Mouse (Mus musculus) layer of hippocampus, adult 11-12 months (tissue): Measurements from ENCODE around the gene Tppp2.
"Not testable (repeated sequence)": the region's sequence is repeated elsewhere in the genome, so short reads cannot be mapped to it uniquely, and the experiment has no call there.

Source experiments
- DNase-seq: peaks from one replicate; pipeline ENCODE4 v3.0.0; 2022; ENCODE audit warnings: low spot score

The Tppp2 gene

DNA sequence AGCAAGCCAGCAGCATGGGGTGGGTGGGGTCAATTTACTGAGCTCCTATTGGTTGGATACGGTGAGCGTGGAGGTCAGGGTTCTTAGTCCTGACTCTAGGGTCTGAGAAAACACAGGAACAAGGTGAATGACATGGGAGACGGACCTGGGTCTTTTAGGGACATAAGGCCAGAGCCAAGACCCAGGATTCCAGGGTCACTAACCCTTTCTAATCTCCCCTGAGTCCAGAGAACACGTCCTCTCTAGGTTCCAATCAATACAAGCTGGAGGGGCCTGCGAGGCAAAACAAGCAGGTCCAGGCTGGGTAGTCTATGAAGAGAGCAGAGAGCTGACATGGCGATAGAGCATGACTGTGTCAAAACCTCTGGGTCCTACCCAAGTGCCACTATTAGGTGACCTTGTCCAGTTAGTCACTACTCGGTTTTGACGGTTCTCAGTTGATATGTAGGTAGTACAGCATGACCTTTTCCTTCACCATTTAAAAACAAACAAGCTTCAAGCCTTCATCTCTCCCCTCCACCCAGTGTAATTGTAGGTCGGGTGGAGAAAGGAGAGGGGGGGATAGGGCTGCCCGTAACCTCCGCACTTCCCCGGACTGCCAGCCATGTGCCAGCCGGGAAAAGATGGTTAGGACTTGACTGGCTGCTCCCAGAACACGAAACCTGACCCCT, 5.7 kb upstream of the Tppp2 start:
- no peak for DNase-seq

GRCm38 (mm10) chr14:51913062-51913959, 4.9 kb upstream of the Tppp2 start:
- DNase-seq: peak; percentile 66

GRCm38 (mm10) chr14:51913960-51914762, 4.1 kb upstream of the Tppp2 start, which contains the start of gene Ndrg2:
Gene Ndrg2, minus strand, starts transcription at chr14:51914158.
- peak; percentile 75 for DNase-seq

DNA sequence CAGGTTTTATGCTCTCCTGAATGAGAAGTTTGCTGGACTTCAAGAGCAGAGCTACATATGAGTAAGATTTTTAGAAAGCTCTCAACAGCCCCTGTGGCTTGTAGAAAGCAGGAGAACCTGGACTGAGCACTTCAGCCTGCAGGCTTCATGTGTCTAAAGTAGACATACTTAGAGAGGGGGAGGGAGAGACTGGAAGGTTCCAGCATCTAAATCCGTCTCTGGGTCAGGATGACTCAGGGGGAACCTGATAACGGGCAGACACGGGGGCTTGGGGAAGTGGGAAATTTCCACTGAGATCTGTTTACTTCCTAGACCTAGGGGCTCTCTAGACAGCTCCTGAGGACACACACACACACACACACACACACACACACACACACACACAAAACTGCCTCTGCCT, 3.2 kb upstream of the Tppp2 start:
- no peak for DNase-seq

- no peak for DNase-seq
Observed at GRCm38 (mm10) chr14:51916539-51916938, 1.7 kb upstream of the Tppp2 start.

GRCm38 (mm10) chr14:51918966-51919365, 741 bp downstream of the Tppp2 start:
- no peak for DNase-seq

- DNase-seq: peak; percentile 55
Observed at GRCm38 (mm10) chr14:51921759-51922570, 3.7 kb downstream of the Tppp2 start.

GRCm38 (mm10) chr14:51922571-51922865, 4.3 kb downstream of the Tppp2 start, which contains the start of gene Rnase13:
Gene Rnase13, minus strand, starts transcription at chr14:51922773.
- DNase-seq: no peak

DNA sequence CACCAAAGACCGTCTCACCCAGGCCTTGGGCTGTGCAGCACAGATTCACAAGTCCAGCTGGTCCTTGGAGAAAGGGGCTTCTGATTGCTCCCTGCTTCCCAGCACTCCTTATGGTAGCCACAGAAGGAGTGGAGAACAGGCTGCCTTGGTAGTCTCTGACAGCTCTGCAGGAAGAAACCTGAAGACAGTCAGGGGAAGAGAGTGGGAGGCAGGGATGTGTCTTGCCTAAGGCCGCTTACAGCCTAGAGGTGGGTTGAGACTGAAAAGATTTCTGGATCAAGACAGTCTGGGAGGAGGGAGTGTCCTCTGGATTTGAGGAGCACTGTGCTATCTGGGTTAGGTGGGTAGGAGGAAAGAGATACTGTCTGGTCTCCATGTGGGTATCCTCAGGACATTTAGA, 4.7 kb downstream of the Tppp2 start:
- no peak for DNase-seq

DNA sequence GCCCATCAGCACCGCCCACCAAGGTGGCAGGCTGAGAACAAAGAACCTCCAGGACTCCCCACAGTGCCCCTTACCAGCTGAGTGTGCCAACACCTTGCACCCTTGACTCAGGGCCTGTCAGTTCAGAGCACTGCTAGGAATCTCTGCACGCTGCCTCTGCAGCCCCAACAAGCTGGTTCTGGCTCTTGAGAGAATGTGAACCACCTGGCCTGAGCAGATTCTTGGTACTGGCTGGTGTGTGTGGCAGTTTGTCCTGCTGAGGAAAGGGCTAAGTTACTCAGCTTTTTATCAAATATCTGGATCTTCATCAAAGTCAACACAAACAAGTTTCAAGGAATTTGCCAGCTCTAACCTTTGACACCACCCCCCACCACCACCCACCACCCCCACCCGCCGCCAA, 5.3 kb downstream of the Tppp2 start:
- no peak for DNase-seq

DNA sequence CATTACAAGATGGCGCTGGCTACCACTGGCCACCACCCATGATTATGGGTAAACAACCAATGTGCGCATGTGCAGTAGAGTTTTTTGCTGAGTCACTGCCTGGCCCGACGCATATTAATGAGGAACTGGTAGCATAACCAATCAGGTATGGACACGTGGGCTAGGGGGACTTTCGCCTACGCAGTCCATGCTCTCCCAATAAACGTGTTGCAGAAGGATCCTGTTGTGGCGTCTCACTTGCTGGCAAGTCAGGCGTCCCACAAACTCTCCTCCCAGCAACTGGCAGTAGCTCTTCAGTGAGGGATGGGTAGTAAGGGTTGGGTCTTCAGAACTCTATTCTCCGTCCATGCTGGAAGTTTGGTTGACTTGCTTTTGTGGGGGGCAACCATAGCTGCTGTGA, 8.7 kb downstream of the Tppp2 start:
- not testable (repeated sequence) for DNase-seq

DNA sequence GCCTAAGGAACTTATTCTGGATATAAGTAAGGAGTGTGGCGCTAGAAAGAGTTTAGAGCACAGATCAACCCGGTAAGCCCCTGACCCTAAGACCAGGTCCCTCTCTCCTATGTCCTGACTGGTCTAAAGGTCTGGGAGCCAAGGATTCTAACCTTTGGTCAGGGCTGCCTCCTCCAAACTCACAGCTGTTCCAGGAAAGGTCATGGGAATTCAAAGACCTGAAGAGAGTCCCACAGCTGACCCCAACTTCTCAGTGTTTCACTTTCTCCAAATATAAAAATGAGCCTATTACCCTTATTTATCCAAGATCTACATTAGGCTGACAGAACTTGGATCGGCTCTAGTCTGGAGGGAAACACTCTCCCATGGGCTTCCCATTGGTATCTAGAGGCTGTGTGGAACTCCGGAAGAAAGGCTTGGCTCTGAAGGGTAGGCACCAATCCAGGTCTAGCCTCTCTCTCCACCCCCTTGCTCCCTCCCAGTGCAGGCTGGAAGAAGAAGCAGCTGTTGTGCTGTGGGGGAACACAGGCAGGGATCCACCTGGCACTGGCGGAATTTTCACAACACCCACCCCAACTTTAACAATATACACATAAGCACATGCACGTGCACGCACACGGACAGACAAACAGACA, 11.2 kb downstream of the Tppp2 start:
- DNase-seq: peak; percentile 64

DNA sequence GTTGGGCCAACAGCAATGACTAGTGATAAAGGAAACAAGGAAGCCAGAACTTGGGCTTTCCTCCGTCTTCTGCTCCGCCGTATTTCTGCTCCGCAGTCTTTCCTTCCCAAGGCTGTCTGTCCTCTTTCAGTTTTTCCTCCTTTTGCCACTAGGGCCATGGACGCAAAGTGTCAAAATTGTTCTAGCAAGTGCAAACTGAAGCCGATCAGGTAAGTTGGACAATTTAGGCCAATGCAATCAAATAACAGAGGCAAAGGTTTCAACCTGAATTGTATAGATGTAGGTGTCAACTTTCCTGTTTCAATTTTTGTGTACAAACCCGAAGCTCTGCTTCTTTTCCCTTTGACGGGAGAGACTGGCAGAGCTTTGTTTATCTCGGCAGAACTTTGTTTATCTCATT, 11.7 kb downstream of the Tppp2 start:
- no peak for DNase-seq

DNA sequence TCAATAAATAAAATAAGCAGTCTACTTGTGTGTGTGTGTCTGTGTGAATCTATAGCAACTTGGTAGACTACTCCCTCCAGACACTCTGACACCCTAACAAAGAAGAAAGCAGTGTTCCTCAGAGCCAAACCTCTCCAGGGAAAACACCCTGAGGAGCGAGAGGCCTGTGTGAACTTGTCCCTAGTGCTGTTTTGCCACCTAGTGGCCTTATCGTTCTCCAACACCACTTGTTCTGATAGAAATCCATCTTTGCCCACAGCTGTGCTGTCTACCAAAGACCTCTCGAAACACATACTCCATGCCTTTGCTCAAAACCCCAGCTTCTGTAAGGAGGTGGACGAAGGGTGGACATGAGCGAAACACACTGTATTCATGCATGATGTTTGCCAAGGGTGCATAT, 12.6 kb downstream of the Tppp2 start:
- DNase-seq: peak; percentile 77

- DNase-seq: no peak
Observed at GRCm38 (mm10) chr14:51932092-51933020, 14.1 kb downstream of the Tppp2 start.

DNA sequence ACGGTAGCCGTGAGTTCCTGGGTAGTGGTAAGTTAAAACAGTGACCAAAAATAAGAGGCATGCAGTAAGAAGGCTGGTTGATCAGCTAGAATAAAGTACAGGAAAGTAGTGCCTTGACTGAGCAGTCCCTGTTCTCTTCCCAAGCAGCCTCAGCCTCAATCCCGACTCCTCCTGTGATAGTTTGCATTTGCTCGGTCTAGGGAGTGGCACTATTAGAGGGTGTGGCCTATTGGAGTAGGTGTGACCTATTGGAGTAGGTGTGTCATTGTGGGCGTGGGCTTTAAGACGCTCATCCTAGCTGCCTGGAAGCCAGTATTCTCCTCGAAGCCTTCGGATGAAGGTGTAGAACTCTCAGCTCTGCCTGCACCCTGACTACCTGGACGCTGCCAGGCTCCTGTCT, 20.8 kb downstream of the Tppp2 start:
- no peak for DNase-seq

DNA sequence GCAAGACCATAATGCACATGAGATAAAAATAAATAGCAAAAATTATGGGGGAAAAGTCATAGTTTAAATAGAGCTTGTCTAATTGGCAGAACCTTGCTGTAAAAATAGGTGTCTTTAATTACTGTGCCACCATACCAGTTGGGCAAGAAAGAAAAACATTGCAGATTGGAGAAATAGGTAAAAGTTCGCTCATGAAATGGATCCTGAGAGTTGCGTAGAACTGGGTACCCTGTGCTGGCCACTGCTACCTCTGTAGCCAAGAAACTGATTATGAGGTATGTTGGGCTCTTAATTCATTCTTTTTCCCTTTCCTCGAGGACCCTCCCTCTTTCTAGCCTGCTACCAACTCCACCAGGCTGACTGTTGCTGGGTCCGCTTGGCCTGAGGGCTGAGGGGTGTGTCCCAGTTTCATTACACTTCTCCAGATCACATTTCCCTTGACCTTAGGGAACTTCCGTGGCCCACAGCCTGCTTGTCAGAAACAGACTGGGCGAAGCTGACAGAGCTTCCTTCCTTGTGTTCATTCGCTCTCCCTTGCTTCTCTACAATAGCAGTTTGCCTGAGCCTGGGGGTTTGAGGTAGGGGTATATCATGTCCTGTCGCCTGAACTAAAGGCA, 22.8 kb downstream of the Tppp2 start:
- no peak for DNase-seq

- DNase-seq: no peak
Observed at GRCm38 (mm10) chr14:51941577-51941976, 23.4 kb downstream of the Tppp2 start.

GRCm38 (mm10) chr14:51942236-51942635, 24.0 kb downstream of the Tppp2 start:
- DNase-seq: no peak

- DNase-seq: no peak
Observed at GRCm38 (mm10) chr14:51943336-51943735, 25.1 kb downstream of the Tppp2 start.
